Mouse (Mus musculus): ENCODE measurements around the gene Gipc1. TPM values are rescaled to one million over a fixed set of nuclear protein-coding genes. Genes with fewer than 3 reads are reported as not detected.

The Gipc1 gene
- polyA plus RNA-seq, 2 experiments = 102 to 134 TPM

DNA sequence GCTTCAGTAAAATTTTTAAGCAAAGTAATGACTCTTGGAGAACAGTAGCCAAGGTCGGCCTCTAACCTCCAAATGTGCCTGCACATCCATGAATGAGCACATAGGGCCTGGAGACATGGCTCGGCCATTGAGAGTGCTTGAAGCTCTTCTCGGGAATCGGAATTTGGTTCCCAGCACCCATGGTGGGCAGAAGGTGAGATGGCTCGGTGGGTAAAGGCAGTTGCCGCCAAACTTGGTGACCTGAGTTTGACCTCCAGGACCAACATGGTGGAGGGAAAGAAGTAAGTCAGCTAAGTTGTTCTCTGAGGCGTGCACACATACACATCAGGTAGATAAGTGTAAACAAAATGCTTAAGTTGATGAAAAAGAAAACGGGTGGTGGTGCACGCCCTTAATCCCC lies 3.6 kb downstream of the Gipc1 start:
- 92% methylated on average over 9 of the region's 9 CpGs for WGBS
- H3K9ac ChIP-seq (ENCODE audit: low read depth, low read length, severe bottlenecking) = no peak overlapping the region
- TF ChIP-seq POLR2A (IDR thresholded peaks at IDR 0.05; ENCODE audit: borderline replicate concordance, extremely low read depth, insufficient read depth, insufficient read length) = no peak
- H3K27ac ChIP-seq (replicated peaks; ENCODE audit: low read depth, low read length) = no peak overlapping the region
- ATAC-seq (ENCODE audit: low FRiP score, low read depth) (no peak), DNase-seq (ENCODE audit: low spot score) (no peak)
- peaks cover 14% of the 10 kb centered on the region for H3K36me3 ChIP-seq (ENCODE audit: control insufficient read depth, insufficient read depth, low read length)
- H3K4me2 ChIP-seq (replicated peaks; ENCODE audit: low read depth, low read length, severe bottlenecking) = no peak overlapping the region
- H3K27me3 ChIP-seq (ENCODE audit: control insufficient read depth, insufficient read depth, low read length) = no peaks in the 10 kb centered on the region
- H3K9me3 ChIP-seq (ENCODE audit: control insufficient read depth, low read length) = no peaks in the 10 kb centered on the region
- H3K4me1 ChIP-seq (ENCODE audit: control insufficient read depth, insufficient read depth, low read length) = peaks cover 23% of the 10 kb centered on the region
- H3K4me3 ChIP-seq (replicated peaks; ENCODE audit: low read length) = no peak overlapping the region

DNA sequence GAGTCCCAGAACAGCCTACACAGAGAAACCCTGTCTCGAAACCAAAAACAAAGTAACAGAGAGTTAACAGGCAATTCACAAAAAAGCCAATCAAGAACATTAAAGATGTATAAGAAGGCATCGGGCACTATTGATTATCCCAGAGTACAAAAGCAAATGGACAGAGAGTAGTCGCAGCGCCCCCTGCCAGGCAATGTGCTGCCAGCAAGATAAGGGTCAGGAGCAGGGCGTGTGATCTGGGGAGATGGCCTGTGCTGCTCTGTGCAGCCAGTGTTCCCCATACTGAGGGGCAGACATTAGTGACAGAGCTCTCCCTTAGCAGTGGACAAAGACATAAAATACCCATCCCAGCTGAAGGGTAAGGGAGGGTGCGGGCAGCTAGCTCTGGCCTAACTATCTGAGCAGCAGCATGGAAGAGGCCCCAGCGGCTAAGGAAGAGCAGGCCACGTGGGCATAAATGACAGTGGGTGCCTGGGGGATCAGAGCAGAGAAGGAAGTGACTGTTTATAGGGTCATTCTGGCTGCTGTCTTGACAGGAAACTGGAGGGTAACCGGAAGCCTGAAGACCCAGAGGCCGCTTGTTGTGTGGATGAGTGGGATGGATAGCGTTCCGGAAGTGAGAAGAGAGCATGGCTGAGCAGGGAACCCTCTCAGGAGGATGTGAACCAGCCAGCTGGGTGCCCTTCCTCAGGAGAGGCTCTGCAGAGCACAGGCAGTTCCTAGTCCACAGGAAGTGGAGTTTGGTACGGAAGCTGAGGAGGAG lies 4.2 kb downstream of the Gipc1 start:
- no peak for TF ChIP-seq POLR2A (IDR thresholded peaks at IDR 0.05; ENCODE audit: borderline replicate concordance, extremely low read depth, insufficient read depth, insufficient read length)
- ATAC-seq (ENCODE audit: low FRiP score, low read depth) = no peak
- Histone ChIP-seq H3K27me3 (ENCODE audit: control insufficient read depth, insufficient read depth, low read length) (no peaks in the 10 kb centered on the region), H3K4me3 (replicated peaks; ENCODE audit: low read length) (no peak overlapping the region), H3K27ac (replicated peaks; ENCODE audit: low read depth, low read length) (no peak overlapping the region), H3K4me2 (replicated peaks; ENCODE audit: low read depth, low read length, severe bottlenecking) (no peak overlapping the region), H3K4me1 (ENCODE audit: control insufficient read depth, insufficient read depth, low read length) (peaks cover 28% of the 10 kb centered on the region), H3K9me3 (ENCODE audit: control insufficient read depth, low read length) (no peaks in the 10 kb centered on the region), H3K9ac (ENCODE audit: low read depth, low read length, severe bottlenecking) (no peak overlapping the region), H3K36me3 (ENCODE audit: control insufficient read depth, insufficient read depth, low read length) (peaks cover 14% of the 10 kb centered on the region)
- 80% methylated on average over 13 of the region's 13 CpGs for WGBS
- DNase-seq (ENCODE audit: low spot score) = no peak

DNA sequence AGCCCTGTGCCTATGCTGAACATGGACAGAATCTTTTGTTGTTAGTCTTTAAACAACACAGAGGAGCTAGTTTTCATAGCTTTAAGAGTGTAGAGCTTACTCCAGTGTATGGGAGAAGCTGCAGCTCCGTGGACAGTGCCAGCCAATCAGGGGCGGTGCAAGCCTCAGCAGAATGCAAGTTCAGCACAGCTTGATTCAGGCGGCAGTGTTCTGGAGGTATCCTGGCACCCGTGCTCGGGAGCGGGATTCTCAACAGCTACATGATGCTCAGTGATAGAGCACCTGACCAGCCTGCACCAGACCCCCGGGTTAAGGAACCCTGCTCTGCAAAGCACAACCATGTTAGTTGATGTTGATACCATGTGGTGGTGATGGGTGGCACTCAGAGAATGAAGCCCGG lies 8.1 kb downstream of the Gipc1 start:
- Histone ChIP-seq H3K4me2 (replicated peaks; ENCODE audit: low read depth, low read length, severe bottlenecking) (peak overlapping the region; percentile 39), H3K36me3 (ENCODE audit: control insufficient read depth, insufficient read depth, low read length) (peaks cover 21% of the 10 kb centered on the region), H3K27ac (replicated peaks; ENCODE audit: low read depth, low read length) (no peak overlapping the region), H3K4me3 (replicated peaks; ENCODE audit: low read length) (0 out of 2 replicates have a peak overlapping the region, but pooled peaks have one; percentile 9), H3K9ac (ENCODE audit: low read depth, low read length, severe bottlenecking) (peak overlapping the region; percentile 40; the same call in 1 of the 2 replicates), H3K27me3 (ENCODE audit: control insufficient read depth, insufficient read depth, low read length) (no peaks in the 10 kb centered on the region), H3K9me3 (ENCODE audit: control insufficient read depth, low read length) (no peaks in the 10 kb centered on the region), H3K4me1 (ENCODE audit: control insufficient read depth, insufficient read depth, low read length) (peaks cover 35% of the 10 kb centered on the region)
- WGBS = 5% methylated on average over 8 of the region's 8 CpGs
- TF ChIP-seq POLR2A (IDR thresholded peaks at IDR 0.05; ENCODE audit: borderline replicate concordance, extremely low read depth, insufficient read depth, insufficient read length) = no peak
- DNase-seq (ENCODE audit: low spot score) = no peak
- no peak for ATAC-seq (ENCODE audit: low FRiP score, low read depth)

GRCm38 (mm10) chr8:83660995-83661680 lies 8.7 kb downstream of the Gipc1 start:
- peak; percentile 12; the same call in 1 of the 2 replicates for ATAC-seq (ENCODE audit: low FRiP score, low read depth)
- 11% methylated on average over 18 of the region's 22 CpGs for WGBS
- H3K4me3 ChIP-seq (replicated peaks; ENCODE audit: low read length) = 0 out of 2 replicates have a peak overlapping the region, but pooled peaks have one; percentile 9

DNA sequence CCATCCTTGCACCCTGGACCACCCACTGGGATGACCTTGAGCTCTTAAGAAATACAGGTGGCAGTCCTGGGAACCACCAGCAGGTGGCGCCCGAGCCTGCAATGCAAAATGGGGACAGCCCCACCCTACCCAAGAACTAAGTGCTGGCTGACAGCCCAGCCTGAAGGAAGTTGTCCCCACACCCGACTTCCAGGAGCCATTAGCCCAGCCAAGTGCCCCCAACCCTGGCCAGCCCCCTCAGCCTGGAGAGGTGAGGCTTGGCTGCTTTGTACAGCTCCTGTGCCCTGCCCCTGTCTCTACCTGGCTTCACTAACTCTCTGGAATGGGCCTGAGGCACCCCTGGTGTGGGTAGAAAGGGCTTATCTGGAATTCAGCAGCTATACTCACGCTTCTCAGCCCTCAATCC lies 9.9 kb downstream of the Gipc1 start:
- H3K9me3 ChIP-seq (ENCODE audit: control insufficient read depth, low read length) = no peaks in the 10 kb centered on the region
- peaks cover 11% of the 10 kb centered on the region for H3K36me3 ChIP-seq (ENCODE audit: control insufficient read depth, insufficient read depth, low read length)
- no peaks in the 10 kb centered on the region for H3K27me3 ChIP-seq (ENCODE audit: control insufficient read depth, insufficient read depth, low read length)
- no peak overlapping the region for H3K4me3 ChIP-seq (replicated peaks; ENCODE audit: low read length)
- no peak for TF ChIP-seq POLR2A (IDR thresholded peaks at IDR 0.05; ENCODE audit: borderline replicate concordance, extremely low read depth, insufficient read depth, insufficient read length)
- no peak overlapping the region for H3K27ac ChIP-seq (replicated peaks; ENCODE audit: low read depth, low read length)
- 13% methylated on average over 4 of the region's 4 CpGs for WGBS
- H3K4me2 ChIP-seq (replicated peaks; ENCODE audit: low read depth, low read length, severe bottlenecking) = no peak overlapping the region
- H3K4me1 ChIP-seq (ENCODE audit: control insufficient read depth, insufficient read depth, low read length) = peaks cover 44% of the 10 kb centered on the region
- ATAC-seq (ENCODE audit: low FRiP score, low read depth) = peak; percentile 36
- DNase-seq (ENCODE audit: low spot score) = peak; percentile 90
- H3K9ac ChIP-seq (ENCODE audit: low read depth, low read length, severe bottlenecking) = no peak overlapping the region

More at GRCm38 (mm10) chr8:83660995-83661680, 8.7 kb downstream of the Gipc1 start:
- Histone ChIP-seq H3K9me3 (ENCODE audit: control insufficient read depth, low read length) (no peaks in the 10 kb centered on the region), H3K36me3 (ENCODE audit: control insufficient read depth, insufficient read depth, low read length) (peaks cover 17% of the 10 kb centered on the region), H3K27me3 (ENCODE audit: control insufficient read depth, insufficient read depth, low read length) (no peaks in the 10 kb centered on the region), H3K27ac (replicated peaks; ENCODE audit: low read depth, low read length) (no peak overlapping the region), H3K9ac (ENCODE audit: low read depth, low read length, severe bottlenecking) (peak overlapping the region; percentile 40), H3K4me1 (ENCODE audit: control insufficient read depth, insufficient read depth, low read length) (peaks cover 35% of the 10 kb centered on the region), H3K4me2 (replicated peaks; ENCODE audit: low read depth, low read length, severe bottlenecking) (peak overlapping the region; percentile 39)
- no peak for TF ChIP-seq POLR2A (IDR thresholded peaks at IDR 0.05; ENCODE audit: borderline replicate concordance, extremely low read depth, insufficient read depth, insufficient read length)
- peak; percentile 45 for DNase-seq (ENCODE audit: low spot score)
